17 mouse cellular contexts compared by ENCODE assay signal in the genomic region with DNA sequence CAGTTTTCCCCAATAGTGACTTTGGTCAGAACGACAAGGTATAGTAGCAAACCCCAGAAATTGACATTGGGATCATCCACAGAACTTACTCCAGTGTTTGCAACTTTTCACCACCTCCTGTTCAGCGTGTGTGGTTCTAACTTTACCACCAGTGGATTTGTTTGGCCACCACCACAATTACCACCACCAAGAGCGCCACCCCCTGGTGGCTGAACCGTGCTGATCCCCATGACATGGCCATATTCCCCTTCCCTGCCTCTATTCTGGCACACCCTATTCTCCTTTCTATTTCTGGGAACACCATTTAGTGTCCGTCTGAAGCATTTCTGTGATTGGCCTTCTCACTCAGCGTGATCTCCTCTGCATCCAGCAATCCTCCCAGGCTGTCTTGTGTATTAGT. TPM values are rescaled to one million over a fixed set of nuclear protein-coding genes. Genes with fewer than 3 reads are reported as not detected.
DNase-seq lines count a peak whose midpoint lies in the region; ATAC-seq and TF ChIP-seq lines count a peak whose summit lies in the region.
"Had no signal": no experiment of that assay in that cellular context is flagged by ENCODE, and none has a peak within 500 bp of the region (broad histone marks: within the 10 kb centered on the region; RNA-seq: fewer than 3 reads in every experiment).

No protein-coding gene starts in this region.

- no peak for ATAC-seq in hindbrain, postnatal 0 days
- ATAC-seq in hindbrain, embryonic 12.5 days (ENCODE audit: low FRiP score): no peak
- ATAC-seq in lung, embryonic 15.5 days (ENCODE audit: borderline replicate concordance, extremely low read depth, low FRiP score, low TSS enrichment): peak; percentile 31; the same call in 1 of the 2 replicates
- peak; percentile 50; the same call in 1 of the 2 replicates for ATAC-seq in megakaryocyte progenitor cell, adult 5-6 weeks (replicated peaks; ENCODE audit: poor library complexity)
- ATAC-seq: forebrain, embryonic 15.5 days; intestine, embryonic 16.5 days; midbrain, embryonic 16.5 days had no signal

- TF ChIP-seq POLR2A in ES-Bruce4 (IDR thresholded peaks at IDR 0.05; ENCODE audit: insufficient read depth, low read length): no peak

- intact Hi-C loops in gastrocnemius, postnatal 14 days (cut with DNase I; ENCODE audit: low total_unique reads): no loop called here

- H3K27me3 ChIP-seq in hindbrain, postnatal 0 days (ENCODE audit: insufficient read depth, low read length): no peaks in the 10 kb centered on the region
- H3K27me3 ChIP-seq in hindbrain, embryonic 12.5 days: no peaks in the 10 kb centered on the region
- no peaks in the 10 kb centered on the region for H3K27me3 ChIP-seq in lung, embryonic 15.5 days
- H3K27me3 ChIP-seq in ES-Bruce4 (ENCODE audit: control insufficient read depth, insufficient read depth, low read length, poor library complexity, severe bottlenecking): no peaks in the 10 kb centered on the region
- H3K27me3 ChIP-seq: forebrain, embryonic 15.5 days had no signal

- no peak overlapping the region for H3K4me3 ChIP-seq in hindbrain, postnatal 0 days (ENCODE audit: low read length)
- H3K4me3 ChIP-seq in hindbrain, embryonic 12.5 days: no peak overlapping the region
- H3K4me3 ChIP-seq in lung, embryonic 15.5 days: no peak overlapping the region
- H3K4me3 ChIP-seq in ES-Bruce4 (ENCODE audit: low read depth, low read length): no peak overlapping the region
- H3K4me3 ChIP-seq: forebrain, embryonic 15.5 days; heart, embryonic 10.5 days had no signal

- no peak overlapping the region for H3K4me2 ChIP-seq in hindbrain, postnatal 0 days (ENCODE audit: low read depth, low read length)
- no peak overlapping the region for H3K4me2 ChIP-seq in hindbrain, embryonic 12.5 days (replicated peaks)
- no peak overlapping the region for H3K4me2 ChIP-seq in lung, embryonic 15.5 days
- H3K4me2 ChIP-seq: forebrain, embryonic 15.5 days had no signal

- H3K4me1 ChIP-seq in hindbrain, postnatal 0 days (ENCODE audit: insufficient read depth, low read length): no peaks in the 10 kb centered on the region
- no peaks in the 10 kb centered on the region for H3K4me1 ChIP-seq in hindbrain, embryonic 12.5 days
- H3K4me1 ChIP-seq in lung, embryonic 15.5 days: no peaks in the 10 kb centered on the region
- H3K4me1 ChIP-seq in ES-Bruce4 (ENCODE audit: control insufficient read depth, insufficient read depth, low read length): no peaks in the 10 kb centered on the region
- H3K4me1 ChIP-seq: forebrain, embryonic 15.5 days; heart, embryonic 10.5 days had no signal

- no peak for TF ChIP-seq EP300 in ES-Bruce4 (IDR thresholded peaks at IDR 0.05; ENCODE audit: insufficient read depth, low read depth, low read length)

- H3K9me3 ChIP-seq in hindbrain, postnatal 0 days (ENCODE audit: low read length): no peaks in the 10 kb centered on the region
- H3K9me3 ChIP-seq in hindbrain, embryonic 12.5 days (replicated peaks): no peaks in the 10 kb centered on the region
- no peaks in the 10 kb centered on the region for H3K9me3 ChIP-seq in lung, embryonic 15.5 days
- H3K9me3 ChIP-seq in ES-Bruce4 (replicated peaks; ENCODE audit: control insufficient read depth, insufficient read depth, low read length, poor library complexity, severe bottlenecking): no peaks in the 10 kb centered on the region
- H3K9me3 ChIP-seq: forebrain, embryonic 15.5 days; heart, embryonic 10.5 days had no signal

- WGBS in hindbrain, postnatal 0 days: 74% methylated on average over 6 of the region's 6 CpGs
- 68% methylated on average over 6 of the region's 6 CpGs for WGBS in hindbrain, embryonic 12.5 days
- 50% methylated on average over 6 of the region's 6 CpGs for WGBS in lung, embryonic 15.5 days

- no peak overlapping the region for H3K27ac ChIP-seq in hindbrain, postnatal 0 days
- no peak overlapping the region for H3K27ac ChIP-seq in hindbrain, embryonic 12.5 days
- no peak overlapping the region for H3K27ac ChIP-seq in lung, embryonic 15.5 days
- H3K27ac ChIP-seq in ES-Bruce4 (ENCODE audit: insufficient read depth, low read length): no peak overlapping the region
- H3K27ac ChIP-seq: forebrain, embryonic 15.5 days; heart, embryonic 10.5 days; macrophage had no signal

- 0 out of 2 replicates have a peak, but pooled peaks have one; percentile 9 for TF ChIP-seq CTCF in hindbrain, postnatal 0 days (IDR thresholded peaks at IDR 0.05; ENCODE audit: low read depth)
- TF ChIP-seq CTCF in ES-Bruce4 (IDR thresholded peaks at IDR 0.05; ENCODE audit: low read depth, low read length): peak; percentile 26

- DNase-seq in hindbrain, postnatal 0 days (ENCODE audit: low spot score): no peak
- no peak for DNase-seq in lung, postnatal 14 days
- DNase-seq in gastrocnemius, postnatal 14 days: no peak
- DNase-seq: cerebellum, adult 9-10 months; embryo, embryonic 11 days; retina, postnatal 1 day had no signal

- H3K9ac ChIP-seq in hindbrain, postnatal 0 days (replicated peaks; ENCODE audit: low read length): no peak overlapping the region
- no peak overlapping the region for H3K9ac ChIP-seq in hindbrain, embryonic 12.5 days
- no peak overlapping the region for H3K9ac ChIP-seq in lung, embryonic 15.5 days
- no peak overlapping the region for H3K9ac ChIP-seq in ES-Bruce4 (ENCODE audit: low read depth, poor library complexity, severe bottlenecking)
- H3K9ac ChIP-seq: forebrain, embryonic 15.5 days had no signal

- H3K36me3 ChIP-seq in hindbrain, postnatal 0 days (ENCODE audit: insufficient read depth, low read length): no peaks in the 10 kb centered on the region
- no peaks in the 10 kb centered on the region for H3K36me3 ChIP-seq in hindbrain, embryonic 12.5 days
- H3K36me3 ChIP-seq in lung, embryonic 15.5 days: no peaks in the 10 kb centered on the region
- H3K36me3 ChIP-seq in ES-Bruce4 (ENCODE audit: control insufficient read depth, insufficient read depth, low read length, poor library complexity, severe bottlenecking): no peaks in the 10 kb centered on the region
- H3K36me3 ChIP-seq: forebrain, embryonic 15.5 days; heart, embryonic 10.5 days had no signal

RNA-seq across cellular contexts. Expression of gene Slc6a13, which starts 19.1 kb away (rescaled TPM):
- total RNA-seq in hindbrain, postnatal 0 days (2014; rRNA removed): 42.1 and 58.2 TPM in 2 replicates
- 55.4 and 60.7 TPM in 2 replicates for polyA plus RNA-seq in hindbrain, postnatal 0 days (2015; fragmentation: Nextera tagmentation; extraction: Ambion mirVana)
- polyA plus RNA-seq in hindbrain, embryonic 12.5 days (2016; fragmentation: Nextera tagmentation; extraction: Ambion mirVana): 5.2 and 7.6 TPM in 2 replicates
- polyA plus RNA-seq in lung, embryonic 15.5 days (2015; fragmentation: Nextera tagmentation; extraction: Ambion mirVana): 0.67 and 1.9 TPM in 2 replicates
- 0.54 TPM in 1 of 2 replicates, not detected in the other for polyA plus RNA-seq in ES-Bruce4 (2011; ENCODE audit: insufficient read depth, insufficient read length, low read depth, missing spikeins)
- total RNA-seq in megakaryocyte progenitor cell, adult 5-6 weeks (2015): 3.9 and 4.3 TPM in 2 replicates
- total RNA-seq in megakaryocyte progenitor cell, adult 5-6 weeks (2017): 3.4 and 3.5 TPM in 2 replicates
- 1 to 10 TPM; 1.4 to 2.1 TPM for total RNA-seq in gastrocnemius, postnatal 14 days (2021)
- polyA plus RNA-seq: macrophage had no signal

RNA-seq across cellular contexts. Expression of gene Slc6a12, which starts 23.8 kb away (rescaled TPM):
- 7.1 and 12.8 TPM in 2 replicates for total RNA-seq in hindbrain, postnatal 0 days (2014; rRNA removed)
- 5.7 and 5.9 TPM in 2 replicates for polyA plus RNA-seq in hindbrain, postnatal 0 days (2015; fragmentation: Nextera tagmentation; extraction: Ambion mirVana)
- 0.20 and 0.31 TPM in 2 replicates for polyA plus RNA-seq in hindbrain, embryonic 12.5 days (2016; fragmentation: Nextera tagmentation; extraction: Ambion mirVana)
- polyA plus RNA-seq in lung, embryonic 15.5 days (2015; fragmentation: Nextera tagmentation; extraction: Ambion mirVana): not detected in 2 replicates
- polyA plus RNA-seq in ES-Bruce4 (2011; ENCODE audit: insufficient read depth, insufficient read length, low read depth, missing spikeins): 1.2 and 3.3 TPM in 2 replicates
- 0.37 and 1.0 TPM in 2 replicates for total RNA-seq in megakaryocyte progenitor cell, adult 5-6 weeks (2015)
- 0.54 and 3.6 TPM in 2 replicates for total RNA-seq in megakaryocyte progenitor cell, adult 5-6 weeks (2017)
- under 1 TPM; 0.29 to 0.69 TPM for total RNA-seq in gastrocnemius, postnatal 14 days (2021)
- total RNA-seq: hematopoietic stem cell, adult 5-6 weeks had no signal
- polyA plus RNA-seq: macrophage; neural tube, embryonic 14.5 days had no signal

Comparison
In these comparisons a context has a peak if more than half of its experiments do, and no peak if none do; other contexts are left out.
1. ATAC-seq: peak in lung, embryonic 15.5 days (single experiment) and megakaryocyte progenitor cell, adult 5-6 weeks (single experiment); none in hindbrain, postnatal 0 days (single experiment) and hindbrain, embryonic 12.5 days (single experiment).